Mouse (Mus musculus) cerebellum, adult 18-20 months (tissue): ENCODE data around the gene Spata2.

Source experiments
- DNase-seq, 2 experiments: peaks; one replicate each; pipeline ENCODE4 v3.0.0; 2021

Gene Spata2

GRCm38 (mm10) chr2:167479501-167479900 lies 13.2 kb downstream of the Spata2 start:
- no peak for DNase-seq

- DNase-seq = peak in 1 of 2 experiments; percentile 42
These were observed 14.6 kb downstream of the Spata2 start for GRCm38 (mm10) chr2:167478128-167478527.

GRCm38 (mm10) chr2:167476762-167477161 lies 15.9 kb downstream of the Spata2 start:
- DNase-seq = peak; percentile 24 to 34

GRCm38 (mm10) chr2:167476200-167476688 lies 16.4 kb downstream of the Spata2 start:
- peak; percentile 82 to 85 for DNase-seq

- DNase-seq = peak in 1 of 2 experiments; percentile 18
These were observed 17.1 kb downstream of the Spata2 start for GRCm38 (mm10) chr2:167475596-167475995.

- DNase-seq = no peak
These were observed 18.5 kb downstream of the Spata2 start for GRCm38 (mm10) chr2:167474218-167474617.

GRCm38 (mm10) chr2:167471585-167471984 lies 21.1 kb downstream of the Spata2 start:
- DNase-seq = peak; percentile 96

GRCm38 (mm10) chr2:167470611-167471010 lies 22.1 kb downstream of the Spata2 start:
- peak; percentile 60 to 64 for DNase-seq

- peak in 1 of 2 experiments; percentile 21 for DNase-seq
These were observed 24.2 kb downstream of the Spata2 start for GRCm38 (mm10) chr2:167468444-167468843.

GRCm38 (mm10) chr2:167467214-167467613 lies 25.5 kb downstream of the Spata2 start:
- DNase-seq = no peak

- DNase-seq = no peak
These were observed 26.7 kb downstream of the Spata2 start for GRCm38 (mm10) chr2:167465951-167466350.

GRCm38 (mm10) chr2:167463802-167464201 lies 28.9 kb downstream of the Spata2 start:
- no peak for DNase-seq

GRCm38 (mm10) chr2:167462954-167463353 lies 29.7 kb downstream of the Spata2 start:
- peak; percentile 85 for DNase-seq

GRCm38 (mm10) chr2:167459071-167459865 lies 33.4 kb downstream of the Spata2 start:
- peak; percentile 77 to 81 for DNase-seq

GRCm38 (mm10) chr2:167458548-167458947 lies 34.1 kb downstream of the Spata2 start:
- DNase-seq = no peak

- DNase-seq = peak; percentile 86 to 89
These were observed 35.5 kb downstream of the Spata2 start for GRCm38 (mm10) chr2:167457213-167457612.

GRCm38 (mm10) chr2:167456361-167457020 lies 36.2 kb downstream of the Spata2 start:
- peak; percentile 67 to 69 for DNase-seq

- DNase-seq = peak; percentile 71 to 73
These were observed 38.9 kb downstream of the Spata2 start for GRCm38 (mm10) chr2:167453814-167454213.

- peak; percentile 69 to 71 for DNase-seq
These were observed 42.0 kb downstream of the Spata2 start for GRCm38 (mm10) chr2:167450647-167451046.

- peak; percentile 63 to 66 for DNase-seq
These were observed 43.1 kb downstream of the Spata2 start for GRCm38 (mm10) chr2:167449331-167450275.

GRCm38 (mm10) chr2:167447629-167448028 lies 45.1 kb downstream of the Spata2 start:
- no peak for DNase-seq

- no peak for DNase-seq
These were observed 45.5 kb downstream of the Spata2 start for GRCm38 (mm10) chr2:167447207-167447606.
